Mouse (Mus musculus) cerebellum, adult 2 months (tissue): Measurements from ENCODE around the gene Vat1.

Experiments used
- CTCF ChIP-seq: fragments of 200-500 bp; IDR thresholded peaks from 2 replicates; pipeline ENCODE4 v1.5.1; 2011; ENCODE audit warnings: low read depth, mild to moderate bottlenecking, control low read depth, low read length, moderate library complexity, borderline replicate concordance; ENCODE audit not compliant: insufficient read depth
- POLR2A ChIP-seq: fragments of 200-500 bp; IDR thresholded peaks from 2 replicates; pipeline ENCODE4 v1.6.1; 2011; ENCODE audit warnings: low read length, control low read depth, borderline replicate concordance; ENCODE audit not compliant: insufficient read depth

GRCm38 (mm10) chr11:101485509-101486028 lies 19.5 kb upstream of the Vat1 start:
- TF ChIP-seq POLR2A (no peak), CTCF (no peak)
